Mouse (Mus musculus) ES-E14 (cell line): ENCODE measurements around the gene Ctsc.

Experiments used
- MAFK ChIP-seq: IDR thresholded peaks from 2 replicates; pipeline ENCODE4 v1.6.1; 2014; ENCODE audit warnings: mild to moderate bottlenecking, low read depth, low read length, inconsistent platforms; ENCODE audit not compliant: insufficient read depth
- ZNF384 ChIP-seq: IDR thresholded peaks from 2 replicates; pipeline ENCODE4 v1.6.1; 2012; ENCODE audit warnings: low read depth, low read length, inconsistent platforms

GRCm38 (mm10) chr7:88271531-88271930 lies 6.4 kb upstream of the Ctsc start:
- TF ChIP-seq MAFK (no peak), ZNF384 (no peak)
